Mouse (Mus musculus) T-helper 1 cell (primary cell): ENCODE measurements at regions not wholly inside any gene's neighbourhood (a gene's known extent, or its start where the extent isn't known, plus 50 kb on each side); places are given as distances from the start of the nearest gene placed in this dataset.

Experiments used
- in situ Hi-C: fragments of 300-600 bp; cut with MboI, MseI; formaldehyde crosslinking; loops from one replicate; pipeline ENCODE4 v1.15.1; 2025; ENCODE audit warnings: high pct_unique_total_duplicates

- in situ Hi-C loops: no loop called here
Measured at GRCm38 (mm10) chr10:99524273-99525212, 234.9 kb downstream of the Csl start.

- in situ Hi-C loops: no loop called here
Measured at GRCm38 (mm10) chr10:99526148-99526547, 233.3 kb downstream of the Csl start.

- in situ Hi-C loops: no loop called here
Measured at GRCm38 (mm10) chr10:99526561-99526960, 232.9 kb downstream of the Csl start.

- in situ Hi-C loops: no loop called here
Measured at GRCm38 (mm10) chr10:99531104-99531503, 228.4 kb downstream of the Csl start.

DNA sequence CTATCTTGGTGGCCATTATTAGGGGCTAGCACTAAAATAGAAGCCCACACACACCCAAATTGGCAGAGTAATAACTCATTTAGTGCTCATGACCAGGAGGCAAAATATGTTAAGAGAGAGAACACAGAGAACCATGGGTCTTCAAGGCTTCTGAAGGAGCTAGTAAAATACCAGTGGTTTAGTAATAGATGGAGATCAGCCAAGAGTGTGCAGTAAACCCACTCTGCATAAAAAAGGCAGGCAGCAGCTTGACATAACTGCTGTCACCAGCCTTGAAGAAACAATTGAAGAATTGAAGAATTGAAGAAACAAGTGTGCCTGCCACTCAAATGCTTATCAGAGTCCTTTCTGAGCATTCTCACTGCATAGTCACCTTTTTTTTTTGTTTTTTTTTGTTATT lies 227.9 kb downstream of the Csl start:
- in situ Hi-C loops: no loop called here

DNA sequence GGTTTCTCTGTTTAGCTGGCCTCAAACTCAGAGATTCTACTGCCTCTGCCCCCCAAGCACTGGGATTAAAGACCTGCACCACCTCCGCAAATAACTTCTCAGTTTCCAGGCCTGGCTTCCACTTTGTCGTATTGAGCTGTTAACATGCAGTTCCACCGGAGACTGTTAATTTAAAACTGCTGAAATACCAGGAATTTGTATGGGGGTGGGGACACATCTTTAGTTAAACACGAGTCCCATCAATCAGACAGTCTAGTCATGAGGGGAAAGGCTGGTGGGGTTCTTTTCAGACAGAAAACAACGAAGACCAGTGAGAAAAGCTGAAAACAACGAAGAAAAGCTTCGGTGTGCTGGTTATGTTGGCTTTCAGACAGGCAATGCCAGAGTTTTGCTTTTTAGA lies 227.5 kb downstream of the Csl start:
- in situ Hi-C loops: no loop called here

DNA sequence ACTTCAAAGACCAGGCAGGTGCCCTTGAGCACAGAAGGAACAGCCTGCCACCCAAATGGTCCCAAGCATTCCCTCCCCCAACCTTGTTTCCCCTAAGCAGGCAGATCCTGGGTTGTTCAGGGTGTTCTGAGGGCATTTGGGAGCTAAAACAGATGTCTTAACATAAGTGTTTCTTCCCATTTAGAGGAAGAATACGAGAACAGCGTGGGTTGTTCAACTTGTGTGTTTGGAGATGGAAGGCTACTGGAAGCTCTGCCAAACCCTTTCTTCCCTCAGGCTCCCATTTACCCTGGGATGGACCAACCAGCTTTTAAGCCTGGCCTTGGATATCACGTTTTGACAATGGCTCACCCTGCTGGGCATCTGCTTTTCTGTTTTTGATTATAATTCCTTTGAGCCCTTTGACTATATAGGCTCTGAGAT lies 226.8 kb downstream of the Csl start:
- in situ Hi-C loops: no loop called here

DNA sequence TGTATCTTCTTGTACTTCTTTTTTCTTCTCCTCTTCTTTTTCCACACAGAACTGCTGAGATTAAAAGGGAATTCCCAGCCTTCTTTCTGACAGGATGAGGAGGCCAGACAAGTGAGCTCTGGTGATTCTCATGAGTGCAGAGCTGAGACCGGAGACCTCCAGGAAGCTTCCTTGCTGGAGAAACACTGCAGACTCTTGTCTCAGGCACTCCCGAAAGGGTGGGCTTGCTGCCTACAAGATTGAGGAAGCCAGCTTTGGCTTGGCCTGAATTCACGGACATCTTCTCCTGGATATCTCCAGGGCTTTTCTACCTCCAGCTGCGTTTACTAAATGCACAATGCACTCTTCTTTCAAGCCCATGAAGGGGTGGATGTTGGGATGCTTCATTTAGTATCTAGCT lies 226.0 kb downstream of the Csl start:
- in situ Hi-C loops: no loop called here

- in situ Hi-C loops: no loop called here
Measured at GRCm38 (mm10) chr10:99534237-99534636, 225.2 kb downstream of the Csl start.

DNA sequence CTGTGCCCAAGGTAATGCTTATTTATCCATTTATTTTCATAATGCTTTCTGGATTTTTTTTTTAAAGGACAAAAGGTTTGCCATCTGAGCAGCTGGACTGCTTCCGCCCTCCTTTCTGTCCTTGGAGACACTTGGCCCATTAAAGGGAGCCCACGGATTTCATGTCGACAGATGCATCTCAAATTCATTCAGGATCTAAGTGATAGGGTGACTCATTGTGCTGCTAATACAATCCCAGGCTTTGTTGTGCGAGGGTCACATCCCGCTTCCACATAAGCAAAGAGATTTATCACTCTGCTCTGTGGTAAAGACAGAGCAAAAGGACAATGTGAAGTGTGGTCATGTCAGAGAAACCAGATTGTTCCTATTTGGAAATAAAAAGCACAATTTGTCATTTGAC lies 220.8 kb downstream of the Csl start:
- in situ Hi-C loops: no loop called here

- in situ Hi-C loops: no loop called here
Measured at GRCm38 (mm10) chr10:99552373-99552772, 207.1 kb downstream of the Csl start.

GRCm38 (mm10) chr10:99552836-99553540 lies 206.5 kb downstream of the Csl start:
- in situ Hi-C loops: no loop called here

DNA sequence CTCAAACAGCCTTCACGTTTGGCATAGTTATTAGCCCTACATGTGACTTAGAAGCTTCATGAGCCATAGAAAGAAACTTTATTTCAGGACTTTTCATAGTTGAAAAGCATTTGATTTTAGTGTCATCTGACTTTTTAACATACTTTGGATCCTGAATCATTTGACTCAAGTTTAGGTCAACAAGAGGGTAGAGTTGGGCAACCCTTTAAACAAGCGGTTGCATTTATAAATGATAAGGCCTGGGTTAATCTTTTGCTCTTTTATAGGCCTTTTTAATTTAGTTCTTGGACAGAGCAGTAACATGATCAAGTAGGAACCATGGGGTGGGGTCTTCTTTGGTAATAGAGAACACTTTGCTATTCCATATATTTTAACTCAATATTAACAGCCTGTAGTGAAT lies 204.4 kb downstream of the Csl start:
- in situ Hi-C loops: loop anchor here (5.0 kb wide), 1 partner anchor 93 kb away; no protein-coding TSS in a partner anchor

DNA sequence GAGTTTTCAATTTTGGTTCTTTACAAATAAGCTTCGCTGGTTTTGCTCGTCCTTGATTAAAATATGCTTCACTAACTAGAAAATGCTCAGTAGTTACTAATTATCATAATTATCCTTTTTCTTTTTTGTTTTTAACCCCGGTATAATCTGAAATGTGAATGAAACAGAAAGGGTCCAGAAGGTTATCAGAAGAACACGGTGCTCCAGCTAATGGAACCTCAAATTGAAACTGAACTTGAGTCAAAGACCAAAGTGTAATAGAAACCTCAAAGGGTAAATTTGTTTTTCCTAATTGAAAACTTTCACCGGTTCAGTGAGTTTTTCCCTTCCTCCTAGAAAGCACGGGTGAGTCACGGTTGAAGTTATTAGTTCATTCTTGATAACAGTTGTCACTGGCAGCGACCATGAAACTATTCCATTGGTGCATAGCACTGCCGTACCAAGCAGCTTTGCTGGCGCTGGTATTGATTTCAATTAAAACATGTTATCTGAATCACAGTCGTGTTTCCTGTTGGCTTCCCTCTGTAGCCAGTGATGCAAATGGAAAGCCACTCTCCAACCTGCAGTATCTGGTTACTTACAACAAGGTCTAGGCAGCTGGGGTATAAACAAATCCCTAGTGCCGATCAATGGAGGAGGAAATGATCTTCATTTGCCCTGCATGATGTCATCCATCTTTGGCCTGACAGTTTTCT lies 203.7 kb downstream of the Csl start:
- in situ Hi-C loops: loop anchor here (5.0 kb wide), 1 partner anchor 94 kb away; no protein-coding TSS in a partner anchor

GRCm38 (mm10) chr10:99556353-99557036 lies 203.0 kb downstream of the Csl start:
- in situ Hi-C loops: loop anchor here (5.0 kb wide), 1 partner anchor 94 kb away; no protein-coding TSS in a partner anchor

DNA sequence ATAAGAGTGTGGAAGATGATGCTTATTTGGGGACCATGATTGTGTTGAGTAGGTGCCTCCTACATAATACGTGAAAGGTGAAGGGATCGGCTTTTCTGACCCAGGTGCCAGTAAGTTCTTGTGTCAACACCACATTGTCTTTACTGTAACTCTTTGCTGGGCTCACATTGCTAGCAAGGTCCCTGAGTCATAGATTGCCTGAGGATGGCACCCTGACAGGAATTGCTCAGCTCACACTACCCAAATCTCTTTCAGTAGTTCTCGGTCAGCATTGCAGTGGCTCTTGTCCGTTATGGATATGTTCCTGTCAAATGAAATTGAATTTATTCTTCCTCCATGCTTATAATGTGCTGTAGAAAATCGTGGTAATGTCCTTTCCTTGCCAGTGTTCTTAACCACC lies 200.8 kb downstream of the Csl start:
- in situ Hi-C loops: loop anchor here (5.0 kb wide), 1 partner anchor 96 kb away; no protein-coding TSS in a partner anchor

DNA sequence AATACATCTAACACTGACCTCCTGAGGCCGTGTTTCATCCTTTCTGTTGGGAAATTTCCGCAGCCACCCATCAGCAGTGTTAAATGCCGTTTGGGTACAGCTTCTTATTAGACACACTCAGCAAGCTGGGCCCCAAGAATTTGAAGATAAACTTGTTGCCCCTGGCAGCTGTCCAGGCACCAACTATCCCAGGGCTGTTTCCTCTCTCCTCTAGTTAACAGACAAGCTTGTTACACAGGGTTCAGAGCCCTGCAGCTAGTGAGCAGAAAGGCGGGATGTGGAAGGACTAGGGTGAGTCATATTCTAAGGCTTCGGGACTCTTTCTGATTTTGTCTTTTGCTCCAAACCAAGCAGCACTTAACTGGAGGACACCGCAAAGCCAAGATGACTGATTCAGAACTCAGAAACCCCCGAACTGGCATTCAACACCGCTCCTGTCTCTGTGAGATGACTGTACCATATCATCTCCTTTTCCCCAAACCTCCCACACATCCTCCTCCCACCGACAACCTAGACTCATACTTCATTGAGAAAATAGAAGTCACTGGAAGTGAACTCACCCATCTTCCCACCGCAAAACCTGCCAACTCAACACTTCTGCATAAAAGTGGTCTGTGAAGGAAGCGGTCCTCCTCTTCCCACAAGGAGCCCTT lies 198.2 kb downstream of the Csl start:
- in situ Hi-C loops: loop anchor here (10.0 kb wide), 1 partner anchor 116 kb away; no protein-coding TSS in a partner anchor

DNA sequence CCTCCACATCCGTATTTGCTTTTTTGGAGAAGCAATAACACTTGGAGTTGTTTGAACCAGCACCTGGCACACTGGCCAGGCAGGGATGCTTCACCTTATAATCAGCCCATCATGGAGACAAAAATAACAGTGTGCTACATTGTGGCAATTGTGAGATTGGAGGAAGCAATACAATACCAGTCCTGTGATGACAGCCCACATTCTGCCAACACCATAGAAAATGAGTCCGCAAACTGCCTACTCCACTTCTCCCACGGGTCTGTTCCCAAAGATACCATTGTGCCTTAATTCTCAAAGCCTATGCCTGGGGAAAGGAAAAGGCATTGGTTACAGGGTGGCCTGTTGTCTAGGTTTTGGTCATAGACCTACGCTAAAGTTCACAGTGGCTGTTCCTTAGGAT lies 194.9 kb downstream of the Csl start:
- in situ Hi-C loops: loop anchor here (10.0 kb wide), 1 partner anchor 120 kb away; no protein-coding TSS in a partner anchor

DNA sequence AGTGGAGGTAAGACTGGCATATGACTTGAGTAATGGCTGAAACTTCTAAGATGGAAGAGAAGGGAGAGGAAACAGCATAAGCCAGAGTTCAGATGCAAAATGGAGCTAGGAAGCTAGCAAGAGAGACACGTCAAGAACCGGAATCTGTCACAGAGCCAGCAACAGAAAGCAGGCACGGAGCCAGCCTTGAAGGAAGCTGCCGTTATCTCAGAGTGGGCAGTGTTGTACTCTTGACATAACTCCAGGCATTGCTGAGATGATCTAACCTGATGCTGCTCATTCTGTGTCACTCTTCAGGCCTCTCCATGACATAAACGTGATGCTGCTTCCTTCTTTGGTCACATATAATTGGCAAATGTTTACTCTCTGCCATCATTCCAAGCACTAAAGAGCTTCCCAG lies 191.0 kb downstream of the Csl start:
- in situ Hi-C loops: loop anchor here (10.0 kb wide), 1 partner anchor 124 kb away; no protein-coding TSS in a partner anchor

- in situ Hi-C loops: loop anchor here (5.0 kb wide), 1 partner anchor 388 kb away; no protein-coding TSS in a partner anchor
Measured at GRCm38 (mm10) chr10:99570190-99570589, 189.3 kb downstream of the Csl start.
